Mouse (Mus musculus) heart, embryonic 15.5 days (tissue): Measurements from ENCODE around the gene Vav2. TPM values are rescaled to one million over a fixed set of nuclear protein-coding genes. Genes with fewer than 3 reads are reported as not detected.

Source experiments
- ATAC-seq: fragments of 200-750 bp; cut with Nextera tagmentation; replicated peaks from 2 replicates; pipeline ENCODE4 v1.8.0; 2017; ENCODE audit warnings: low read depth, moderate TSS enrichment; ENCODE audit not compliant: insufficient number of reproducible peaks, insufficient read depth, low FRiP score
- H3K27ac ChIP-seq: fragments of 300-500 bp; sonication (generic); 2 replicates; pipeline ENCODE4 v1.5.1; 2015; ENCODE audit warnings: mild to moderate bottlenecking, inconsistent platforms
- H3K27me3 ChIP-seq: fragments of 300-500 bp; sonication (generic); 2 replicates; pipeline ENCODE4 v1.6.1; 2015; ENCODE audit warnings: inconsistent platforms
- H3K36me3 ChIP-seq: fragments of 300-500 bp; sonication (generic); 2 replicates; pipeline ENCODE4 v1.6.1; 2015; ENCODE audit warnings: mild to moderate bottlenecking, inconsistent platforms
- H3K4me1 ChIP-seq: fragments of 300-500 bp; sonication (generic); replicated peaks from 2 replicates; pipeline ENCODE4 v1.6.1; 2015; ENCODE audit warnings: inconsistent platforms
- H3K4me2 ChIP-seq: fragments of 300-500 bp; sonication (generic); 2 replicates; pipeline ENCODE4 v1.6.1; 2015; ENCODE audit warnings: inconsistent platforms, mild to moderate bottlenecking, moderate library complexity
- H3K4me3 ChIP-seq: fragments of 300-500 bp; sonication (generic); 2 replicates; pipeline ENCODE4 v1.5.1; 2015; ENCODE audit warnings: mild to moderate bottlenecking, inconsistent platforms
- H3K9ac ChIP-seq: fragments of 300-500 bp; sonication (generic); 2 replicates; pipeline ENCODE4 v1.6.1; 2015; ENCODE audit warnings: mild to moderate bottlenecking, inconsistent platforms
- H3K9me3 ChIP-seq: fragments of 300-500 bp; sonication (generic); replicated peaks from 2 replicates; pipeline ENCODE4 v1.6.1; 2016; ENCODE audit warnings: inconsistent platforms
- WGBS: fragments of 180-500 bp; shearing (Covaris S2); methylation state at CpG from one replicate; pipeline ENCODE4 v1.1.7; 2015; ENCODE audit warnings: mixed read lengths; 5-methylcytosine and 5-hydroxymethylcytosine counted together
- polyA plus RNA-seq: library from polyadenylated mRNA; unstranded; fragments of >200 nt; fragmentation: Nextera tagmentation; extraction: Ambion mirVana; gene quantifications from 2 replicates; pipeline ENCODE4 v1.2.1, GENCODE M21; 2015

Vav2 gene
- polyA plus RNA-seq, 1 experiment from 2014 or later: 3.1 TPM

- Histone ChIP-seq H3K4me2 (no peak overlapping the region), H3K36me3 (peaks cover 64% of the 10 kb centered on the region), H3K27ac (no peak overlapping the region), H3K9me3 (no peaks in the 10 kb centered on the region), H3K27me3 (no peaks in the 10 kb centered on the region), H3K9ac (no peak overlapping the region), H3K4me3 (no peak overlapping the region), H3K4me1 (no peaks in the 10 kb centered on the region)
- 85% methylated on average over 4 of the region's 4 CpGs for WGBS
- ATAC-seq: no peak
Observed at GRCm38 (mm10) chr2:27461881-27462660, 35.2 kb upstream of the Vav2 start.

GRCm38 (mm10) chr2:27460651-27461050 is 33.8 kb upstream of the Vav2 start:
- Histone ChIP-seq H3K4me2 (no peak overlapping the region), H3K9me3 (no peaks in the 10 kb centered on the region), H3K36me3 (peaks cover 78% of the 10 kb centered on the region), H3K27me3 (no peaks in the 10 kb centered on the region), H3K4me1 (no peaks in the 10 kb centered on the region), H3K27ac (no peak overlapping the region), H3K4me3 (no peak overlapping the region), H3K9ac (no peak overlapping the region)
- ATAC-seq: no peak
- 58% methylated on average over 9 of the region's 9 CpGs for WGBS

GRCm38 (mm10) chr2:27460163-27460562 is 33.3 kb upstream of the Vav2 start:
- H3K27me3 ChIP-seq: no peaks in the 10 kb centered on the region
- no peak overlapping the region for H3K4me3 ChIP-seq
- H3K27ac ChIP-seq: no peak overlapping the region
- no peak overlapping the region for H3K9ac ChIP-seq
- 82% methylated on average over 5 of the region's 5 CpGs for WGBS
- H3K4me2 ChIP-seq: no peak overlapping the region
- peaks cover 83% of the 10 kb centered on the region for H3K36me3 ChIP-seq
- H3K4me1 ChIP-seq: no peaks in the 10 kb centered on the region
- no peaks in the 10 kb centered on the region for H3K9me3 ChIP-seq
- ATAC-seq: no peak

GRCm38 (mm10) chr2:27459735-27460134 is 32.9 kb upstream of the Vav2 start:
- no peak overlapping the region for H3K27ac ChIP-seq
- H3K36me3 ChIP-seq: peaks cover 87% of the 10 kb centered on the region
- 83% methylated on average over 7 of the region's 7 CpGs for WGBS
- no peak overlapping the region for H3K4me2 ChIP-seq
- H3K27me3 ChIP-seq: no peaks in the 10 kb centered on the region
- no peak overlapping the region for H3K9ac ChIP-seq
- no peaks in the 10 kb centered on the region for H3K9me3 ChIP-seq
- no peak overlapping the region for H3K4me3 ChIP-seq
- no peak for ATAC-seq
- H3K4me1 ChIP-seq: no peaks in the 10 kb centered on the region

- Histone ChIP-seq H3K27me3 (no peaks in the 10 kb centered on the region), H3K9me3 (no peaks in the 10 kb centered on the region), H3K27ac (no peak overlapping the region), H3K36me3 (peaks cover 93% of the 10 kb centered on the region), H3K4me2 (no peak overlapping the region), H3K4me1 (no peaks in the 10 kb centered on the region), H3K9ac (no peak overlapping the region), H3K4me3 (no peak overlapping the region)
- WGBS: 78% methylated on average over 14 of the region's 14 CpGs
- no peak for ATAC-seq
Observed at GRCm38 (mm10) chr2:27450226-27450625, 23.4 kb upstream of the Vav2 start.

GRCm38 (mm10) chr2:27447782-27448181 is 20.9 kb upstream of the Vav2 start:
- WGBS: 88% methylated on average over 5 of the region's 5 CpGs
- H3K9me3 ChIP-seq: no peaks in the 10 kb centered on the region

GRCm38 (mm10) chr2:27446812-27447211 is 20.0 kb upstream of the Vav2 start:
- H3K4me1 ChIP-seq: peaks cover 12% of the 10 kb centered on the region
- 88% methylated on average over 8 of the region's 8 CpGs for WGBS

More at GRCm38 (mm10) chr2:27447782-27448181, 20.9 kb upstream of the Vav2 start:
- Histone ChIP-seq H3K9ac (no peak overlapping the region), H3K4me1 (peaks cover 5% of the 10 kb centered on the region), H3K4me3 (no peak overlapping the region), H3K27ac (no peak overlapping the region), H3K4me2 (no peak overlapping the region), H3K36me3 (peaks cover 75% of the 10 kb centered on the region), H3K27me3 (no peaks in the 10 kb centered on the region)
- no peak for ATAC-seq

GRCm38 (mm10) chr2:27445910-27446309 is 19.1 kb upstream of the Vav2 start:
- Histone ChIP-seq H3K27me3 (no peaks in the 10 kb centered on the region), H3K9me3 (no peaks in the 10 kb centered on the region), H3K4me3 (no peak overlapping the region), H3K4me2 (no peak overlapping the region), H3K27ac (no peak overlapping the region), H3K9ac (no peak overlapping the region), H3K36me3 (peaks cover 57% of the 10 kb centered on the region), H3K4me1 (peaks cover 14% of the 10 kb centered on the region)
- ATAC-seq: no peak
- 85% methylated on average over 3 of the region's 3 CpGs for WGBS

More at GRCm38 (mm10) chr2:27446812-27447211, 20.0 kb upstream of the Vav2 start:
- Histone ChIP-seq H3K27me3 (no peaks in the 10 kb centered on the region), H3K9me3 (no peaks in the 10 kb centered on the region), H3K4me3 (no peak overlapping the region), H3K4me2 (no peak overlapping the region), H3K9ac (no peak overlapping the region), H3K36me3 (peaks cover 66% of the 10 kb centered on the region), H3K27ac (no peak overlapping the region)
- no peak for ATAC-seq

- ATAC-seq: no peak
- H3K4me3 ChIP-seq: no peak overlapping the region; the same call in 1 of the 2 replicates
- no peak overlapping the region for H3K9ac ChIP-seq
- H3K36me3 ChIP-seq: peaks cover 33% of the 10 kb centered on the region
- 79% methylated on average over 5 of the region's 5 CpGs for WGBS
- no peaks in the 10 kb centered on the region for H3K9me3 ChIP-seq
- peak overlapping the region; percentile 83; the same call in 1 of the 2 replicates for H3K4me2 ChIP-seq
- H3K27me3 ChIP-seq: no peaks in the 10 kb centered on the region
- peaks cover 14% of the 10 kb centered on the region for H3K4me1 ChIP-seq
- no peak overlapping the region for H3K27ac ChIP-seq
Observed at GRCm38 (mm10) chr2:27443450-27443708, 16.5 kb upstream of the Vav2 start.

GRCm38 (mm10) chr2:27442708-27443449 is 16.0 kb upstream of the Vav2 start:
- Histone ChIP-seq H3K9ac (peak overlapping the region; percentile 62), H3K4me1 (peaks cover 15% of the 10 kb centered on the region), H3K27me3 (no peaks in the 10 kb centered on the region), H3K27ac (peak overlapping the region; percentile 38; the same call in 1 of the 2 replicates), H3K4me3 (peak overlapping the region; percentile 60), H3K9me3 (no peaks in the 10 kb centered on the region), H3K4me2 (peak overlapping the region; percentile 83), H3K36me3 (peaks cover 28% of the 10 kb centered on the region)
- ATAC-seq: peak; percentile 25; the same call in 1 of the 2 replicates
- 28% methylated on average over 20 of the region's 20 CpGs for WGBS

GRCm38 (mm10) chr2:27441767-27442707 is 15.2 kb upstream of the Vav2 start, which contains the start of gene Brd3os:
Brd3os (plus strand) TSS chr2:27442324.
- Histone ChIP-seq H3K4me3 (peak within 1 kb of the TSS; percentile 60), H3K27ac (peak within 1 kb of the TSS; percentile 45; the same call in 1 of the 2 replicates), H3K4me2 (peak within 1 kb of the TSS; percentile 83), H3K36me3 (peaks cover 21% of the 10 kb centered on the region), H3K9me3 (no peaks in the 10 kb centered on the region), H3K9ac (peak within 1 kb of the TSS; percentile 62), H3K4me1 (peaks cover 18% of the 10 kb centered on the region), H3K27me3 (no peaks in the 10 kb centered on the region)
- WGBS: 1% methylated on average over 36 of the region's 36 CpGs
- peak; percentile 90 for ATAC-seq
